Mouse (Mus musculus) intestine, embryonic 15.5 days (tissue): ENCODE data around the gene Dlg2. TPM values are rescaled to one million over a fixed set of nuclear protein-coding genes. Genes with fewer than 3 reads are reported as not detected.

Experiments
- ATAC-seq: fragments of 200-750 bp; cut with Nextera tagmentation; 2 replicates; pipeline ENCODE4 v1.8.0; 2017; ENCODE audit warnings: moderate TSS enrichment, moderate library complexity
- H3K27ac ChIP-seq: fragments of 300-500 bp; sonication (generic); 2 replicates; pipeline ENCODE4 v1.5.1; 2015; ENCODE audit warnings: mild to moderate bottlenecking, inconsistent platforms
- H3K27me3 ChIP-seq: fragments of 300-500 bp; sonication (generic); replicated peaks from 2 replicates; pipeline ENCODE4 v1.6.1; 2015; ENCODE audit warnings: inconsistent platforms
- H3K36me3 ChIP-seq: fragments of 300-500 bp; sonication (generic); 2 replicates; pipeline ENCODE4 v1.6.1; 2015; ENCODE audit warnings: inconsistent platforms
- H3K4me1 ChIP-seq: fragments of 300-500 bp; sonication (generic); replicated peaks from 2 replicates; pipeline ENCODE4 v1.6.1; 2015; ENCODE audit warnings: inconsistent platforms
- H3K4me2 ChIP-seq: fragments of 300-500 bp; sonication (generic); replicated peaks from 2 replicates; pipeline ENCODE4 v1.6.1; 2015; ENCODE audit warnings: mild to moderate bottlenecking, inconsistent platforms
- H3K4me3 ChIP-seq: fragments of 300-500 bp; sonication (generic); replicated peaks from 2 replicates; pipeline ENCODE4 v1.5.1; 2015; ENCODE audit warnings: inconsistent platforms
- H3K9ac ChIP-seq: fragments of 300-500 bp; sonication (generic); 2 replicates; pipeline ENCODE4 v1.6.1; 2015; ENCODE audit warnings: inconsistent platforms
- H3K9me3 ChIP-seq: fragments of 300-500 bp; sonication (generic); 2 replicates; pipeline ENCODE4 v1.6.1; 2016; ENCODE audit warnings: inconsistent platforms
- WGBS: fragments of 180-500 bp; shearing (Covaris S2); methylation state at CpG from one replicate; pipeline ENCODE4 v1.1.7; 2015; 5-methylcytosine and 5-hydroxymethylcytosine counted together
- polyA plus RNA-seq: library from polyadenylated mRNA; unstranded; fragments of >200 nt; fragmentation: Nextera tagmentation; extraction: Ambion mirVana; gene quantifications from 2 replicates; pipeline ENCODE4 v1.2.1, GENCODE M21; 2015

The Dlg2 gene
- polyA plus RNA-seq, 1 experiment from 2014 or later = 4.8 TPM

DNA sequence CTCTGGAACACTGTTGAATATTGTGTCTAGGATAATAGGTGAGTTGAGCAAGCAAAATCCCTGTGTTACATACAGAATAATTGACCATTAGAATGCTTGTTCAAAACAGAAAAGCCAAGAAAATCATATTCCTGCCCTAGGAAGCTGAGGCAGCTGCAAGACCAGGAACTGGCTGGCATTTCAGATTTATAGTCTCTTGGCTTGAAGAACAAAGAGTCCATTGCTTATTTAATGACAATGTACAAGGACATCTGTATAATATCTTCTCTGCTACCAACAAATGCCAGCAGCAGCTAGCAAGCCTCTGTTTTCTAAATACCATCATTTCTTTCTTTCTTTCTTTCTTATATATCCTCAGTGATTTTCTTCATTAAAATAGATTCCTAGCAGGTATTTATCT is 1243.8 kb downstream of the Dlg2 start:
- H3K4me3 ChIP-seq = no peak overlapping the region
- no peaks in the 10 kb centered on the region for H3K4me1 ChIP-seq
- no peak overlapping the region for H3K9ac ChIP-seq
- no peaks in the 10 kb centered on the region for H3K27me3 ChIP-seq
- H3K27ac ChIP-seq = no peak overlapping the region
- ATAC-seq = no peak
- H3K9me3 ChIP-seq = no peaks in the 10 kb centered on the region
- no peak overlapping the region for H3K4me2 ChIP-seq
- no peaks in the 10 kb centered on the region for H3K36me3 ChIP-seq

- no peaks in the 10 kb centered on the region for H3K4me1 ChIP-seq
- H3K4me3 ChIP-seq = no peak overlapping the region
- no peak overlapping the region for H3K27ac ChIP-seq
- H3K4me2 ChIP-seq = no peak overlapping the region
- no peaks in the 10 kb centered on the region for H3K27me3 ChIP-seq
- no peaks in the 10 kb centered on the region for H3K36me3 ChIP-seq
- WGBS = 77% methylated on average over 5 of the region's 5 CpGs
- no peak for ATAC-seq
- no peaks in the 10 kb centered on the region for H3K9me3 ChIP-seq
- no peak overlapping the region for H3K9ac ChIP-seq
Measured at GRCm38 (mm10) chr7:91724397-91724796, 1247.9 kb downstream of the Dlg2 start.

GRCm38 (mm10) chr7:91740748-91741147 is 1264.3 kb downstream of the Dlg2 start:
- Histone ChIP-seq H3K36me3 (no peaks in the 10 kb centered on the region), H3K4me1 (no peaks in the 10 kb centered on the region), H3K4me2 (no peak overlapping the region), H3K9ac (no peak overlapping the region), H3K27me3 (no peaks in the 10 kb centered on the region), H3K4me3 (no peak overlapping the region), H3K27ac (no peak overlapping the region), H3K9me3 (no peaks in the 10 kb centered on the region)
- ATAC-seq = no peak
- WGBS = 66% methylated on average over 3 of the region's 3 CpGs

GRCm38 (mm10) chr7:91753151-91753861 is 1276.8 kb downstream of the Dlg2 start:
- H3K9ac ChIP-seq = no peak overlapping the region
- H3K27ac ChIP-seq = no peak overlapping the region
- H3K27me3 ChIP-seq = no peaks in the 10 kb centered on the region
- no peaks in the 10 kb centered on the region for H3K36me3 ChIP-seq
- no peaks in the 10 kb centered on the region for H3K4me1 ChIP-seq
- no peak overlapping the region for H3K4me2 ChIP-seq
- no peaks in the 10 kb centered on the region for H3K9me3 ChIP-seq
- H3K4me3 ChIP-seq = no peak overlapping the region
- ATAC-seq = no peak

DNA sequence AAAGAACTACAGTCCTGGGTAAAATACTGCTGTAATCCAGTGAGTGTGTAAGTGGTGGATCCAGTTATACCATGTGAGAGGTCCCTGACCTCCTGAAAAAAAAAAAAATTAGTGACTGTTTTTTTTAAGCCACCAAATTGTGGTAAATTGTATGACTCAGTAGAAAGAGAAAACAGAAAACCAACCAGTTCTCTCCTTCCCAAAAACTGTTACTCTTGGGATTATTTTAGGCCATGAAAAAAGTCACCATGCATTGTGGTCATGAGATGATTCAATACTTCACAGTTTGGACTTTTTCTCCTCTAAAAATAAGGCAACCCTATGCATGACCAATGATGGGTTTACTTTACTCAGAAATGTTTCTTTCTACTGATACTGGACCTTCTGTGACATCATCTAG is 1291.2 kb downstream of the Dlg2 start:
- no peaks in the 10 kb centered on the region for H3K4me1 ChIP-seq
- H3K36me3 ChIP-seq = no peaks in the 10 kb centered on the region
- H3K4me2 ChIP-seq = no peak overlapping the region
- H3K4me3 ChIP-seq = no peak overlapping the region
- H3K9ac ChIP-seq = no peak overlapping the region
- ATAC-seq = no peak
- H3K9me3 ChIP-seq = no peaks in the 10 kb centered on the region
- no peak overlapping the region for H3K27ac ChIP-seq
- H3K27me3 ChIP-seq = no peaks in the 10 kb centered on the region

- no peak overlapping the region for H3K27ac ChIP-seq
- no peak for ATAC-seq
- H3K4me3 ChIP-seq = no peak overlapping the region
- no peaks in the 10 kb centered on the region for H3K4me1 ChIP-seq
- no peaks in the 10 kb centered on the region for H3K36me3 ChIP-seq
- no peak overlapping the region for H3K9ac ChIP-seq
- H3K27me3 ChIP-seq = no peaks in the 10 kb centered on the region
- no peak overlapping the region for H3K4me2 ChIP-seq
- H3K9me3 ChIP-seq = no peaks in the 10 kb centered on the region
Measured at GRCm38 (mm10) chr7:91778673-91779072, 1302.2 kb downstream of the Dlg2 start.

GRCm38 (mm10) chr7:91784617-91785016 is 1308.1 kb downstream of the Dlg2 start:
- no peak overlapping the region for H3K4me2 ChIP-seq
- no peak for ATAC-seq
- 70% methylated on average over 2 of the region's 2 CpGs for WGBS

DNA sequence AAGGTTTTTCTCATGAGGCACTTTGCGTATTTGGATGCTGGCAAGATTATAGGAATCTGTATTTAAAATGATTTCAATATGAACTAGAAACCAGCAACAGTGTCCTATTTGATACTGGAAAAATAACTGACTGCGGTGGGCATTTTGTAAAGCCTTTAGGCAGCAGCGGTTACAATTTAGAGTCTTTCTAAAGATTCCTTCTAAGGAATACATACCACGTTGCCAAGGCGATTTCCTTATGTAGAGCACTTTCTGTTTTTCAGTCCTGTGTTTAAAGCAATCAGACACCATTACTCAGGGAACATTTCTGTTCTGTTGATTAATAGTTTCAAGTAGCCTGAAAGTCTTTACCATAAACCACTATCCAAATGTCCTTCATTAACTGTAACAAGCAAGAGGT is 1309.0 kb downstream of the Dlg2 start:
- Histone ChIP-seq H3K4me3 (no peak overlapping the region), H3K4me2 (no peak overlapping the region), H3K27ac (no peak overlapping the region), H3K36me3 (no peaks in the 10 kb centered on the region), H3K9ac (no peak overlapping the region), H3K27me3 (no peaks in the 10 kb centered on the region), H3K4me1 (no peaks in the 10 kb centered on the region), H3K9me3 (no peaks in the 10 kb centered on the region)
- 74% methylated on average over 5 of the region's 5 CpGs for WGBS
- no peak for ATAC-seq

More at GRCm38 (mm10) chr7:91784617-91785016, 1308.1 kb downstream of the Dlg2 start:
- H3K9ac ChIP-seq = no peak overlapping the region
- H3K27me3 ChIP-seq = no peaks in the 10 kb centered on the region
- H3K4me3 ChIP-seq = no peak overlapping the region
- H3K36me3 ChIP-seq = no peaks in the 10 kb centered on the region
- no peak overlapping the region for H3K27ac ChIP-seq
- no peaks in the 10 kb centered on the region for H3K4me1 ChIP-seq
- no peaks in the 10 kb centered on the region for H3K9me3 ChIP-seq

DNA sequence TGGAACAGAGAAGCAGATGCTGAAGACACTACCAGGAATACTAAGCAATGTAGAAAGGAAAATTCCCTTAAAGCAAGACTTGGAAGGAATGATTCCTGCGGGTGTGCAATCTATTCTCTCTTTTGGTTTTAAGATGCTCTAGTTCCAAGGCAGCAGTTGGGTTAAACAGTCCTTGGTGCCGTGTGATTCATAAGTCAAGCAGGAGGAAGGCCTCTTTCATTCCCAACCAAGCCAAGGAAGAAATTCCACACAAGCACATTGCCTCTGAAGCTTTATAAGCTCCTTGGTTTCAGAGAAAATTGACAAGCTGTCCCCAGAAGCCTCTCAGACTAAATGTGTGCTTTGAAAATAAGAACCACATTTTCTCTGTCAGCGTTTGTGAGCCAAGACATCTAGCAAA is 1309.4 kb downstream of the Dlg2 start:
- no peak overlapping the region for H3K4me3 ChIP-seq
- H3K9me3 ChIP-seq = no peaks in the 10 kb centered on the region
- H3K36me3 ChIP-seq = no peaks in the 10 kb centered on the region
- H3K27ac ChIP-seq = no peak overlapping the region
- no peak for ATAC-seq
- no peaks in the 10 kb centered on the region for H3K27me3 ChIP-seq
- no peak overlapping the region for H3K4me2 ChIP-seq
- no peak overlapping the region for H3K9ac ChIP-seq
- H3K4me1 ChIP-seq = no peaks in the 10 kb centered on the region
- WGBS = 63% methylated on average over 3 of the region's 3 CpGs

DNA sequence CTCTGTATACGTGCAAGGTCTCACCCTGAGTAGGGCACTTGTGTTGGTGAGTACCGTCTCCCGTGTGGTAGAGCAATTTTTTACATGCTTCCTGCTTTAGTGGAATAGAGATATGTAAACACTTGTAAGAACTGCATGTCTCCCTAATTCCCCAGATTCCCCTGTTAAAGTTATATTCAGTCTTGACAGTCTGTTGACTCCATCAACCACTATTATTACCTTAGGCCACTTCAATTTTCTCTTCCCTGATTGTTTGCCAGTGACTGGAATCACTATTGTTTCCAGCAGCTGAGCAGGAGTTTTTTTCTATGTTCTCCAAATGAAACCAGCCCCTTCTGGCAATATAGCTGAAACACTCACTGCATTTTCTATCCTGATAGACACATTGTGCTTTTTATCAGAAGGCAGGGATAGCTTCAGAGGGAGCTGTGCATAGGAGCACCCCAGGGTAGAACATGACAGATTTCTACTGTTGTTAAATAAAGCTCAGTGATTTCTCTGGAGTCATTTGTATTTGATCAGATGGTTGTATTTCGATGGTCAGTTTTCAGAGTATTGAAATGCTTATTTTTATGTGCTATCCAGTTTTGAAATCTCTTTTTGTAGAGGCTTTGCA is 1314.6 kb downstream of the Dlg2 start:
- Histone ChIP-seq H3K36me3 (no peaks in the 10 kb centered on the region), H3K4me3 (no peak overlapping the region), H3K27ac (no peak overlapping the region), H3K4me2 (no peak overlapping the region), H3K9me3 (no peaks in the 10 kb centered on the region), H3K9ac (no peak overlapping the region), H3K27me3 (no peaks in the 10 kb centered on the region), H3K4me1 (no peaks in the 10 kb centered on the region)
- WGBS = 42% methylated on average over 4 of the region's 4 CpGs
- ATAC-seq = no peak

GRCm38 (mm10) chr7:91806632-91807031 is 1330.2 kb downstream of the Dlg2 start:
- H3K27ac ChIP-seq = no peak overlapping the region
- WGBS = 54% methylated on average over 4 of the region's 4 CpGs

GRCm38 (mm10) chr7:91810774-91811173 is 1334.3 kb downstream of the Dlg2 start:
- Histone ChIP-seq H3K27me3 (no peaks in the 10 kb centered on the region), H3K9me3 (no peaks in the 10 kb centered on the region), H3K36me3 (no peaks in the 10 kb centered on the region), H3K27ac (no peak overlapping the region), H3K4me3 (no peak overlapping the region), H3K4me2 (no peak overlapping the region), H3K4me1 (no peaks in the 10 kb centered on the region), H3K9ac (no peak overlapping the region)
- no peak for ATAC-seq
- WGBS = 55% methylated on average over 2 of the region's 2 CpGs

More at GRCm38 (mm10) chr7:91806632-91807031, 1330.2 kb downstream of the Dlg2 start:
- no peak for ATAC-seq
- H3K9ac ChIP-seq = no peak overlapping the region
- no peaks in the 10 kb centered on the region for H3K36me3 ChIP-seq
- H3K9me3 ChIP-seq = no peaks in the 10 kb centered on the region
- no peaks in the 10 kb centered on the region for H3K27me3 ChIP-seq
- no peak overlapping the region for H3K4me3 ChIP-seq
- no peak overlapping the region for H3K4me2 ChIP-seq
- no peaks in the 10 kb centered on the region for H3K4me1 ChIP-seq

GRCm38 (mm10) chr7:91818004-91818403 is 1341.5 kb downstream of the Dlg2 start:
- H3K36me3 ChIP-seq = no peaks in the 10 kb centered on the region
- no peaks in the 10 kb centered on the region for H3K9me3 ChIP-seq
- no peak for ATAC-seq
- H3K4me3 ChIP-seq = no peak overlapping the region
- H3K4me1 ChIP-seq = no peaks in the 10 kb centered on the region
- WGBS = 66% methylated on average over 1 of the region's 1 CpGs
- no peaks in the 10 kb centered on the region for H3K27me3 ChIP-seq
- no peak overlapping the region for H3K9ac ChIP-seq
- no peak overlapping the region for H3K4me2 ChIP-seq
- H3K27ac ChIP-seq = no peak overlapping the region
